Mouse (Mus musculus) embryonic facial prominence, embryonic 11.5 days (tissue): ENCODE results near the gene Iscu. TPM values are rescaled to one million over a fixed set of nuclear protein-coding genes. Genes with fewer than 3 reads are reported as not detected.

Experiments used
- ATAC-seq: fragments of 200-750 bp; cut with Nextera tagmentation; replicated peaks from 2 replicates; pipeline ENCODE4 v1.8.0; 2017; ENCODE audit warnings: low read depth; ENCODE audit not compliant: insufficient number of reproducible peaks, low FRiP score, low TSS enrichment
- DNase-seq: peaks from one replicate; pipeline ENCODE4 v3.0.0-alpha.2; 2015; ENCODE audit warnings: low spot score
- H3K27ac ChIP-seq: fragments of 300-500 bp; sonication (generic); replicated peaks from 2 replicates; pipeline ENCODE4 v1.5.1; 2014; ENCODE audit warnings: mild to moderate bottlenecking, low read depth, low read length, control low read depth
- H3K27me3 ChIP-seq: fragments of 300-500 bp; sonication (generic); 2 replicates; pipeline ENCODE4 v1.6.1; 2014; ENCODE audit warnings: mild to moderate bottlenecking, low read length, moderate library complexity, mixed read lengths; ENCODE audit not compliant: control insufficient read depth, insufficient read depth
- H3K36me3 ChIP-seq: fragments of 300-500 bp; sonication (generic); replicated peaks from 2 replicates; pipeline ENCODE4 v1.6.1; 2014; ENCODE audit warnings: low read depth, mild to moderate bottlenecking, low read length, moderate library complexity, mixed read lengths; ENCODE audit not compliant: control insufficient read depth, insufficient read depth
- H3K4me1 ChIP-seq: fragments of 300-500 bp; sonication (generic); 2 replicates; pipeline ENCODE4 v1.6.1; 2014; ENCODE audit warnings: low read length, mixed read lengths; ENCODE audit not compliant: control insufficient read depth, insufficient read depth
- H3K4me2 ChIP-seq: fragments of 300-500 bp; sonication (generic); 2 replicates; pipeline ENCODE4 v1.6.1; 2014; ENCODE audit warnings: low read depth, mild to moderate bottlenecking, control low read depth, low read length, moderate library complexity
- H3K4me3 ChIP-seq: fragments of 300-500 bp; sonication (generic); 2 replicates; pipeline ENCODE4 v1.5.1; 2014; ENCODE audit warnings: low read depth, low read length, control low read depth
- H3K9ac ChIP-seq: fragments of 300-500 bp; sonication (generic); replicated peaks from 2 replicates; pipeline ENCODE4 v1.6.1; 2014; ENCODE audit warnings: mild to moderate bottlenecking, control low read depth, low read length
- H3K9me3 ChIP-seq: fragments of 300-500 bp; sonication (generic); replicated peaks from 2 replicates; pipeline ENCODE4 v1.6.1; 2016; ENCODE audit warnings: mild to moderate bottlenecking, low read length, inconsistent platforms, mixed read lengths; ENCODE audit not compliant: control insufficient read depth
- WGBS: fragments of 180-500 bp; shearing (Covaris S2); extraction: QIAGEN DNeasy Blood & Tissue Kit; methylation state at CpG from one replicate; pipeline ENCODE4 v1.1.7; 2014; 5-methylcytosine and 5-hydroxymethylcytosine counted together
- polyA plus RNA-seq: library from polyadenylated mRNA; unstranded; fragments of >200 nt; fragmentation: Nextera tagmentation; extraction: Ambion mirVana; gene quantifications from 2 replicates; pipeline ENCODE4 v1.2.1, GENCODE M21; 2014

Iscu gene
- polyA plus RNA-seq, 1 experiment from 2014 or later: 113 TPM

GRCm38 (mm10) chr5:113736522-113737164, 35.9 kb upstream of the Iscu start:
- Histone ChIP-seq H3K9ac (peak overlapping the region; percentile 69; the same call in 1 of the 2 replicates), H3K9me3 (no peaks in the 10 kb centered on the region), H3K27me3 (no peaks in the 10 kb centered on the region), H3K36me3 (peaks cover 5% of the 10 kb centered on the region), H3K4me3 (peak overlapping the region; percentile 65), H3K4me2 (peak overlapping the region; percentile 86), H3K4me1 (peaks cover 2% of the 10 kb centered on the region; the same call in 1 of the 2 replicates), H3K27ac (no peak overlapping the region)
- DNase-seq (no peak), ATAC-seq (no peak)
- 42% methylated on average over 15 of the region's 15 CpGs for WGBS

- DNase-seq (no peak), ATAC-seq (no peak)
- H3K9me3 ChIP-seq: no peaks in the 10 kb centered on the region
- H3K4me3 ChIP-seq: no peak overlapping the region
- H3K27me3 ChIP-seq: no peaks in the 10 kb centered on the region
- H3K9ac ChIP-seq: no peak overlapping the region
- H3K27ac ChIP-seq: no peak overlapping the region
- peaks cover 10% of the 10 kb centered on the region for H3K36me3 ChIP-seq
- peaks cover 2% of the 10 kb centered on the region; the same call in 1 of the 2 replicates for H3K4me1 ChIP-seq
- H3K4me2 ChIP-seq: no peak overlapping the region
- WGBS: 92% methylated on average over 11 of the region's 11 CpGs
Observed at GRCm38 (mm10) chr5:113737607-113738237, 34.8 kb upstream of the Iscu start.

- Histone ChIP-seq H3K9ac (no peak overlapping the region), H3K36me3 (peaks cover 63% of the 10 kb centered on the region), H3K4me1 (no peaks in the 10 kb centered on the region), H3K9me3 (no peaks in the 10 kb centered on the region), H3K4me2 (no peak overlapping the region), H3K27ac (no peak overlapping the region), H3K27me3 (no peaks in the 10 kb centered on the region), H3K4me3 (no peak overlapping the region)
- ATAC-seq (no peak), DNase-seq (no peak)
- 95% methylated on average over 5 of the region's 5 CpGs for WGBS
Observed at GRCm38 (mm10) chr5:113747629-113748028, 24.9 kb upstream of the Iscu start.

GRCm38 (mm10) chr5:113748556-113749331, 23.8 kb upstream of the Iscu start:
- Histone ChIP-seq H3K27me3 (no peaks in the 10 kb centered on the region), H3K9me3 (no peaks in the 10 kb centered on the region), H3K9ac (no peak overlapping the region), H3K4me1 (no peaks in the 10 kb centered on the region), H3K4me2 (no peak overlapping the region), H3K27ac (no peak overlapping the region), H3K36me3 (peaks cover 56% of the 10 kb centered on the region), H3K4me3 (no peak overlapping the region)
- ATAC-seq (0 out of 2 replicates have a peak, but pooled peaks have one; percentile 8), DNase-seq (no peak)
- 91% methylated on average over 13 of the region's 13 CpGs for WGBS

- H3K36me3 ChIP-seq: peaks cover 46% of the 10 kb centered on the region
- H3K4me1 ChIP-seq: no peaks in the 10 kb centered on the region
- no peak overlapping the region for H3K9ac ChIP-seq
- no peak overlapping the region for H3K27ac ChIP-seq
- 90% methylated on average over 9 of the region's 9 CpGs for WGBS
- no peak for ATAC-seq
- H3K9me3 ChIP-seq: no peaks in the 10 kb centered on the region
- no peaks in the 10 kb centered on the region for H3K27me3 ChIP-seq
- H3K4me2 ChIP-seq: no peak overlapping the region
- no peak for DNase-seq
- no peak overlapping the region for H3K4me3 ChIP-seq
Observed at GRCm38 (mm10) chr5:113751521-113752157, 20.9 kb upstream of the Iscu start.

- H3K36me3 ChIP-seq: peaks cover 33% of the 10 kb centered on the region
- no peak overlapping the region for H3K4me2 ChIP-seq
- H3K27ac ChIP-seq: no peak overlapping the region
- H3K9ac ChIP-seq: no peak overlapping the region
- H3K27me3 ChIP-seq: no peaks in the 10 kb centered on the region
- 92% methylated on average over 15 of the region's 15 CpGs for WGBS
- no peaks in the 10 kb centered on the region for H3K9me3 ChIP-seq
- ATAC-seq (no peak), DNase-seq (no peak)
- H3K4me1 ChIP-seq: no peaks in the 10 kb centered on the region
- H3K4me3 ChIP-seq: no peak overlapping the region
Observed at GRCm38 (mm10) chr5:113755347-113756030, 17.1 kb upstream of the Iscu start.

GRCm38 (mm10) chr5:113761585-113761984, 11.0 kb upstream of the Iscu start:
- no peak for DNase-seq

More at GRCm38 (mm10) chr5:113761585-113761984, 11.0 kb upstream of the Iscu start:
- Histone ChIP-seq H3K4me1 (no peaks in the 10 kb centered on the region), H3K4me3 (no peak overlapping the region), H3K36me3 (peaks cover 16% of the 10 kb centered on the region), H3K9ac (no peak overlapping the region), H3K9me3 (no peaks in the 10 kb centered on the region), H3K27ac (no peak overlapping the region), H3K27me3 (no peaks in the 10 kb centered on the region), H3K4me2 (no peak overlapping the region)
- no peak for ATAC-seq
- WGBS: 92% methylated on average over 2 of the region's 2 CpGs
